Mouse (Mus musculus) kidney, postnatal 0 days (tissue): Measurements from ENCODE around the gene Hsf2bp. TPM values are rescaled to one million over a fixed set of nuclear protein-coding genes. Genes with fewer than 3 reads are reported as not detected.

ENCODE experiments used
- ATAC-seq: fragments of 200-750 bp; cut with Nextera tagmentation; replicated peaks from 2 replicates; pipeline ENCODE4 v1.8.0; 2017; ENCODE audit warnings: low read depth, moderate number of reproducible peaks, moderate TSS enrichment, moderate library complexity; ENCODE audit not compliant: low FRiP score
- DNase-seq: peaks from one replicate; pipeline ENCODE4 v3.0.0-alpha.2; 2016; ENCODE audit warnings: low spot score
- H3K27ac ChIP-seq: fragments of 300-500 bp; sonication (generic); 2 replicates; pipeline ENCODE4 v1.5.1; 2014; ENCODE audit warnings: mild to moderate bottlenecking
- H3K27me3 ChIP-seq: fragments of 300-500 bp; sonication (generic); 2 replicates; pipeline ENCODE4 v1.6.1; 2014; ENCODE audit warnings: low read length, mixed read lengths; ENCODE audit not compliant: insufficient read depth
- H3K36me3 ChIP-seq: fragments of 300-500 bp; sonication (generic); 2 replicates; pipeline ENCODE4 v1.6.1; 2014; ENCODE audit warnings: low read length, mixed read lengths; ENCODE audit not compliant: insufficient read depth
- H3K4me1 ChIP-seq: fragments of 300-500 bp; sonication (generic); replicated peaks from 2 replicates; pipeline ENCODE4 v1.6.1; 2014; ENCODE audit warnings: antibody characterized with exemption, low read length, mixed read lengths; ENCODE audit not compliant: insufficient read depth
- H3K4me2 ChIP-seq: fragments of 300-500 bp; sonication (generic); 2 replicates; pipeline ENCODE4 v1.6.1; 2014; ENCODE audit warnings: mild to moderate bottlenecking, low read length, moderate library complexity, mixed read lengths
- H3K4me3 ChIP-seq: fragments of 300-500 bp; sonication (generic); replicated peaks from 2 replicates; pipeline ENCODE4 v1.5.1; 2014; ENCODE audit warnings: low read depth, low read length
- H3K9ac ChIP-seq: fragments of 300-500 bp; sonication (generic); 2 replicates; pipeline ENCODE4 v1.6.1; 2014; ENCODE audit warnings: low read depth, low read length
- H3K9me3 ChIP-seq: fragments of 300-500 bp; sonication (generic); replicated peaks from 2 replicates; pipeline ENCODE4 v1.6.1; 2016; ENCODE audit warnings: low read length, inconsistent platforms, mixed read lengths
- CTCF ChIP-seq: IDR thresholded peaks from 2 replicates; pipeline ENCODE4 v1.5.1; 2016; ENCODE audit warnings: antibody characterized with exemption, low read depth, mild to moderate bottlenecking, moderate library complexity
- WGBS: fragments of 180-500 bp; shearing (Covaris S2); extraction: QIAGEN DNeasy Blood & Tissue Kit; methylation state at CpG from one replicate; pipeline ENCODE4 v1.1.7; 2014; 5-methylcytosine and 5-hydroxymethylcytosine counted together
- polyA plus RNA-seq: library from polyadenylated mRNA; unstranded; fragments of >200 nt; fragmentation: Nextera tagmentation; extraction: Ambion mirVana; gene quantifications from 2 replicates; pipeline ENCODE4 v1.2.1, GENCODE M21; 2015

Hsf2bp gene
- polyA plus RNA-seq, 1 experiment from 2014 or later: 2.9 TPM

- Histone ChIP-seq H3K27ac (no peak overlapping the region), H3K9ac (no peak overlapping the region), H3K36me3 (no peaks in the 10 kb centered on the region), H3K9me3 (no peaks in the 10 kb centered on the region), H3K4me3 (no peak overlapping the region), H3K4me1 (peaks cover 3% of the 10 kb centered on the region; the same call in 1 of the 2 replicates), H3K27me3 (no peaks in the 10 kb centered on the region), H3K4me2 (no peak overlapping the region)
- ATAC-seq (no peak), DNase-seq (no peak)
- TF ChIP-seq CTCF: no peak
- 77% methylated on average over 7 of the region's 7 CpGs for WGBS
Observed at GRCm38 (mm10) chr17:31923310-31923970, 112.7 kb downstream of the Hsf2bp start.

GRCm38 (mm10) chr17:31920589-31921190, 115.5 kb downstream of the Hsf2bp start:
- no peak for TF ChIP-seq CTCF
- Histone ChIP-seq H3K4me2 (no peak overlapping the region), H3K36me3 (no peaks in the 10 kb centered on the region), H3K27ac (peak overlapping the region; percentile 33; the same call in 1 of the 2 replicates), H3K9ac (0 out of 2 replicates have a peak overlapping the region, but pooled peaks have one; percentile 6), H3K27me3 (no peaks in the 10 kb centered on the region), H3K4me3 (no peak overlapping the region), H3K9me3 (no peaks in the 10 kb centered on the region), H3K4me1 (peaks cover 6% of the 10 kb centered on the region; the same call in 1 of the 2 replicates)
- WGBS: 43% methylated on average over 9 of the region's 9 CpGs
- peak; percentile 54 for DNase-seq
- ATAC-seq: no peak

GRCm38 (mm10) chr17:31919599-31919998, 116.5 kb downstream of the Hsf2bp start:
- ATAC-seq: no peak
- H3K27me3 ChIP-seq: no peaks in the 10 kb centered on the region
- H3K36me3 ChIP-seq: no peaks in the 10 kb centered on the region
- no peak for TF ChIP-seq CTCF
- H3K9me3 ChIP-seq: no peaks in the 10 kb centered on the region
- DNase-seq: no peak
- H3K9ac ChIP-seq: no peak overlapping the region
- peaks cover 6% of the 10 kb centered on the region; the same call in 1 of the 2 replicates for H3K4me1 ChIP-seq
- H3K4me3 ChIP-seq: no peak overlapping the region
- H3K27ac ChIP-seq: no peak overlapping the region
- 78% methylated on average over 7 of the region's 7 CpGs for WGBS
- no peak overlapping the region for H3K4me2 ChIP-seq

GRCm38 (mm10) chr17:31918374-31918773, 117.8 kb downstream of the Hsf2bp start:
- Histone ChIP-seq H3K4me2 (no peak overlapping the region), H3K4me3 (no peak overlapping the region), H3K36me3 (no peaks in the 10 kb centered on the region), H3K4me1 (peaks cover 6% of the 10 kb centered on the region; the same call in 1 of the 2 replicates), H3K9me3 (no peaks in the 10 kb centered on the region), H3K9ac (no peak overlapping the region), H3K27me3 (no peaks in the 10 kb centered on the region), H3K27ac (no peak overlapping the region)
- DNase-seq: no peak
- no peak for ATAC-seq
- TF ChIP-seq CTCF: no peak
- 67% methylated on average over 8 of the region's 8 CpGs for WGBS

GRCm38 (mm10) chr17:31916461-31916775, 119.7 kb downstream of the Hsf2bp start:
- Histone ChIP-seq H3K36me3 (no peaks in the 10 kb centered on the region), H3K4me1 (peaks cover 6% of the 10 kb centered on the region; the same call in 1 of the 2 replicates), H3K4me3 (no peak overlapping the region), H3K4me2 (no peak overlapping the region), H3K27ac (no peak overlapping the region), H3K27me3 (no peaks in the 10 kb centered on the region), H3K9ac (no peak overlapping the region), H3K9me3 (no peaks in the 10 kb centered on the region)
- 60% methylated on average over 6 of the region's 6 CpGs for WGBS
- no peak for TF ChIP-seq CTCF
- no peak for DNase-seq
- ATAC-seq: no peak

- Histone ChIP-seq H3K9ac (no peak overlapping the region), H3K9me3 (no peaks in the 10 kb centered on the region), H3K27me3 (no peaks in the 10 kb centered on the region), H3K4me1 (peaks cover 4% of the 10 kb centered on the region; the same call in 1 of the 2 replicates), H3K4me2 (no peak overlapping the region), H3K36me3 (no peaks in the 10 kb centered on the region), H3K27ac (no peak overlapping the region), H3K4me3 (no peak overlapping the region)
- no peak for TF ChIP-seq CTCF
- DNase-seq: no peak
- WGBS: 57% methylated on average over 18 of the region's 18 CpGs
- peak; percentile 44; the same call in 1 of the 2 replicates for ATAC-seq
Observed at GRCm38 (mm10) chr17:31915756-31916460, 120.2 kb downstream of the Hsf2bp start.
